Mouse (Mus musculus): Measurements from ENCODE around the gene Krt83.

Krt83 gene

GRCm38 (mm10) chr15:101453093-101453736, 38.1 kb downstream of the Krt83 start:
- DNase-seq (ENCODE audit: low read depth, low spot score) = peak; percentile 46
- no peaks in the 10 kb centered on the region for H3K27me3 ChIP-seq (ENCODE audit: control insufficient read depth, insufficient read depth, low read length, poor library complexity, severe bottlenecking)
- no peaks in the 10 kb centered on the region for H3K36me3 ChIP-seq (ENCODE audit: control insufficient read depth, insufficient read depth, low read length, poor library complexity, severe bottlenecking)

DNA sequence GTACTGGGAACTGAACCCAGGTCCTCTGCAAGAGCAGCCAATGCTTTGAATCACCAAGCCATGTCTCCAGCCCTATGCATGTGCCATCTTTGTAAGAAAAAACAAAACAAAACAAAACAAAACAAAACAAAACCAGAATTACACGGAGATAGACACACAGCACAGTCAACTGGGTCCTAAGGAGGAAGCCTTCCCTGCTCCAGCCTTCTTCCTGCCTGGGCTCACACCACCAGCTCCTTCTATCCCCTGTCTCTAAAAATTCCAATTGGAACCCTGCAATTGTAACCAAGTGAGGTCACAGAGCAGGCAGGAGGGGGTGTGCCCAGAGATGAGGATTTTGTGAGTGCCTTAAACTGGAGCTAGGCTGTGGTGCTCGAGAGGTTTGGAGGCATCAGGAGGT, 43.9 kb downstream of the Krt83 start, which contains the start of gene Krt88:
TSS of gene Krt88 (plus strand) at position 301 of the 400 bp plus-strand sequence.
- Histone ChIP-seq H3K36me3 (ENCODE audit: control insufficient read depth, insufficient read depth, low read length, poor library complexity, severe bottlenecking) (no peaks in the 10 kb centered on the region), H3K27me3 (ENCODE audit: control insufficient read depth, insufficient read depth, low read length, poor library complexity, severe bottlenecking) (no peaks in the 10 kb centered on the region)
- DNase-seq (ENCODE audit: low read depth, low spot score) = no peak

DNA sequence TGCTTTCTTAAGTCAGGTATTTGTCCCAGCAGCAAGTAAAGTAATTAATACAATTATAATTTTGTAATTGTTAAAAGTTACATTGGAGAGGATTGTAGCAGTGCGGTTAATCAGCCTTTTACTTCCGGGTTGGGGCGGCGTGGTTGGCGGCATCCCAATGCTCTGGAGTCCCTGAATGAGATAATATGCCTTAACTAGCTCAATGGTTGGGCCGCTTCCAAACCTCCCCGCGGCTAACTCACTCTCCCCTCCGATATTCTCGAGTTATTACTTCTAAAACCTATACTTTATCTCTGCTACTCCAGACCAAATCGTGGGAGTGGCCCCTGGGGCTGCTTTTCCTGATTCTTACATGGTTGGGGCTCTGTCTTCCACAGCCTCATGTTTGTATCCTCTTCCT, 44.7 kb downstream of the Krt83 start:
- Histone ChIP-seq H3K27me3 (ENCODE audit: control insufficient read depth, insufficient read depth, low read length, poor library complexity, severe bottlenecking) (no peaks in the 10 kb centered on the region), H3K36me3 (ENCODE audit: control insufficient read depth, insufficient read depth, low read length, poor library complexity, severe bottlenecking) (no peaks in the 10 kb centered on the region)
- no peak for DNase-seq (ENCODE audit: low read depth, low spot score)

GRCm38 (mm10) chr15:101440837-101441236, 50.5 kb downstream of the Krt83 start:
- Histone ChIP-seq H3K36me3 (ENCODE audit: control insufficient read depth, insufficient read depth, low read length, poor library complexity, severe bottlenecking) (no peaks in the 10 kb centered on the region), H3K27me3 (ENCODE audit: control insufficient read depth, insufficient read depth, low read length, poor library complexity, severe bottlenecking) (no peaks in the 10 kb centered on the region)
- no peak for DNase-seq (ENCODE audit: low read depth, low spot score)

GRCm38 (mm10) chr15:101438555-101438954, 52.8 kb downstream of the Krt83 start, which contains the start of gene Krt87:
TSS of gene Krt87 (minus strand) at chr15:101438804.
- DNase-seq (ENCODE audit: low read depth, low spot score) = no peak
- no peaks in the 10 kb centered on the region for H3K27me3 ChIP-seq (ENCODE audit: control insufficient read depth, insufficient read depth, low read length, poor library complexity, severe bottlenecking)
- H3K36me3 ChIP-seq (ENCODE audit: control insufficient read depth, insufficient read depth, low read length, poor library complexity, severe bottlenecking) = no peaks in the 10 kb centered on the region

- no peaks in the 10 kb centered on the region for H3K36me3 ChIP-seq (ENCODE audit: control insufficient read depth, insufficient read depth, low read length, poor library complexity, severe bottlenecking)
- no peaks in the 10 kb centered on the region for H3K27me3 ChIP-seq (ENCODE audit: control insufficient read depth, insufficient read depth, low read length, poor library complexity, severe bottlenecking)
- no peak for DNase-seq (ENCODE audit: low read depth, low spot score)
Observed at GRCm38 (mm10) chr15:101436611-101437010, 54.7 kb downstream of the Krt83 start.
